ENCODE assay signal across 18 mouse cellular contexts in genomic region chr12:43843907-43844537, GRCm38 (mm10).
DNase-seq lines count a peak whose midpoint lies in the region; ATAC-seq and TF ChIP-seq lines count a peak whose summit lies in the region.
"Had no signal": no experiment of that assay in that cellular context is flagged by ENCODE, and none has a peak within 500 bp of the region (broad histone marks: within the 10 kb centered on the region; RNA-seq: fewer than 3 reads in every experiment).

No protein-coding gene starts in this region.

- TF ChIP-seq EP300 in stomach, postnatal 0 days (optimal IDR thresholded peaks at IDR 0.05), result no peak

- TF ChIP-seq CTCF in lung, embryonic 14.5 days (IDR thresholded peaks at IDR 0.05; ENCODE audit: low read depth), result no peak
- TF ChIP-seq CTCF in stomach, postnatal 0 days (IDR thresholded peaks at IDR 0.05; ENCODE audit: low read depth), result no peak
- no peak for TF ChIP-seq CTCF in gastrocnemius, adult 2 months (IDR thresholded peaks at IDR 0.05)

- no peaks in the 10 kb centered on the region for H3K4me1 ChIP-seq in lung, embryonic 14.5 days (ENCODE audit: insufficient read depth)
- peaks cover 2% of the 10 kb centered on the region; the same call in 1 of the 2 replicates for H3K4me1 ChIP-seq in forebrain, embryonic 12.5 days
- no peaks in the 10 kb centered on the region; the same call in 1 of the 2 replicates for H3K4me1 ChIP-seq in hindbrain, embryonic 15.5 days (replicated peaks)
- H3K4me1 ChIP-seq in neural tube, embryonic 14.5 days (ENCODE audit: control insufficient read depth, insufficient read depth, low read length), result no peaks in the 10 kb centered on the region
- H3K4me1 ChIP-seq in stomach, postnatal 0 days (replicated peaks; ENCODE audit: control insufficient read depth, insufficient read depth), result no peaks in the 10 kb centered on the region
- H3K4me1 ChIP-seq: embryonic facial prominence, embryonic 15.5 days; liver, embryonic 13.5 days had no signal

- H3K27ac ChIP-seq in lung, embryonic 14.5 days (ENCODE audit: low read depth), result no peak overlapping the region
- no peak overlapping the region for H3K27ac ChIP-seq in forebrain, embryonic 12.5 days
- no peak overlapping the region for H3K27ac ChIP-seq in hindbrain, embryonic 15.5 days (replicated peaks)
- H3K27ac ChIP-seq in neural tube, embryonic 14.5 days (ENCODE audit: low read depth, low read length), result no peak overlapping the region
- no peak overlapping the region for H3K27ac ChIP-seq in stomach, postnatal 0 days (replicated peaks)
- H3K27ac ChIP-seq in gastrocnemius, adult 2 months, result no peak overlapping the region
- H3K27ac ChIP-seq: embryonic facial prominence, embryonic 15.5 days; heart, adult 2 months; liver, embryonic 13.5 days had no signal

- 30% methylated on average over 5 of the region's 5 CpGs for WGBS in lung, embryonic 14.5 days
- 24% methylated on average over 5 of the region's 5 CpGs for WGBS in forebrain, embryonic 12.5 days
- WGBS in hindbrain, embryonic 15.5 days, result 14% methylated on average over 5 of the region's 5 CpGs
- 24% methylated on average over 5 of the region's 5 CpGs for WGBS in neural tube, embryonic 14.5 days
- 46% methylated on average over 5 of the region's 5 CpGs for WGBS in stomach, postnatal 0 days

- no peaks in the 10 kb centered on the region for H3K36me3 ChIP-seq in lung, embryonic 14.5 days (ENCODE audit: insufficient read depth)
- H3K36me3 ChIP-seq in forebrain, embryonic 12.5 days (replicated peaks), result no peaks in the 10 kb centered on the region
- no peaks in the 10 kb centered on the region for H3K36me3 ChIP-seq in hindbrain, embryonic 15.5 days
- H3K36me3 ChIP-seq in neural tube, embryonic 14.5 days (ENCODE audit: control insufficient read depth, insufficient read depth, low read length), result no peaks in the 10 kb centered on the region
- no peaks in the 10 kb centered on the region for H3K36me3 ChIP-seq in stomach, postnatal 0 days (ENCODE audit: control insufficient read depth, insufficient read depth, low read length)
- H3K36me3 ChIP-seq: embryonic facial prominence, embryonic 15.5 days; liver, embryonic 13.5 days had no signal

- DNase-seq in lung, embryonic 14.5 days, result peak; percentile 22
- DNase-seq in lung, adult 18-20 months, result no peak
- no peak for DNase-seq in stomach, postnatal 0 days (ENCODE audit: low spot score)
- DNase-seq in gastrocnemius, adult 2 months, result no peak
- DNase-seq in spleen, adult 18-20 months, result no peak
- DNase-seq: B cell, adult 2 months; cerebellum, adult 2 months; heart, adult 2 months; heart, postnatal 10 days; liver, embryonic 13.5 days; lung, postnatal 4 days; thymus, postnatal 25 days had no signal

- H3K9ac ChIP-seq in lung, embryonic 14.5 days, result no peak overlapping the region
- no peak overlapping the region for H3K9ac ChIP-seq in forebrain, embryonic 12.5 days
- H3K9ac ChIP-seq in hindbrain, embryonic 15.5 days, result no peak overlapping the region
- no peak overlapping the region for H3K9ac ChIP-seq in neural tube, embryonic 14.5 days (replicated peaks; ENCODE audit: low read depth, low read length)
- H3K9ac ChIP-seq in stomach, postnatal 0 days (ENCODE audit: low read length), result no peak overlapping the region
- H3K9ac ChIP-seq: embryonic facial prominence, embryonic 15.5 days; liver, embryonic 13.5 days had no signal

- ATAC-seq in lung, embryonic 14.5 days (ENCODE audit: insufficient read depth), result no peak
- ATAC-seq in forebrain, embryonic 12.5 days (ENCODE audit: low FRiP score), result peak; percentile 60; the same call in 1 of the 2 replicates
- peak; percentile 56; the same call in 1 of the 2 replicates for ATAC-seq in hindbrain, embryonic 15.5 days (ENCODE audit: low FRiP score, low read depth)
- peak; percentile 49; the same call in 1 of the 2 replicates for ATAC-seq in neural tube, embryonic 14.5 days (ENCODE audit: low read depth)
- ATAC-seq in stomach, postnatal 0 days (ENCODE audit: low FRiP score, low TSS enrichment), result no peak
- ATAC-seq: activated CD4-positive, CD25-positive, alpha-beta regulatory T cell, adult 4 months; intestine, postnatal 0 days had no signal

- H3K27me3 ChIP-seq in lung, embryonic 14.5 days (ENCODE audit: insufficient read depth, low read length), result no peaks in the 10 kb centered on the region
- no peaks in the 10 kb centered on the region for H3K27me3 ChIP-seq in forebrain, embryonic 12.5 days
- H3K27me3 ChIP-seq in hindbrain, embryonic 15.5 days, result no peaks in the 10 kb centered on the region
- H3K27me3 ChIP-seq in neural tube, embryonic 14.5 days (ENCODE audit: control insufficient read depth, insufficient read depth, low read length), result no peaks in the 10 kb centered on the region
- no peaks in the 10 kb centered on the region for H3K27me3 ChIP-seq in stomach, postnatal 0 days (ENCODE audit: control insufficient read depth, insufficient read depth, low read length)
- H3K27me3 ChIP-seq: embryonic facial prominence, embryonic 15.5 days; liver, embryonic 13.5 days had no signal

- no peak overlapping the region for H3K4me3 ChIP-seq in lung, embryonic 14.5 days (ENCODE audit: low read depth, low read length)
- no peak overlapping the region for H3K4me3 ChIP-seq in forebrain, embryonic 12.5 days (replicated peaks)
- H3K4me3 ChIP-seq in hindbrain, embryonic 15.5 days, result no peak overlapping the region
- H3K4me3 ChIP-seq in neural tube, embryonic 14.5 days (ENCODE audit: low read depth, low read length), result no peak overlapping the region
- no peak overlapping the region for H3K4me3 ChIP-seq in stomach, postnatal 0 days (ENCODE audit: low read depth, low read length)
- no peak overlapping the region for H3K4me3 ChIP-seq in gastrocnemius, adult 2 months
- H3K4me3 ChIP-seq: embryonic facial prominence, embryonic 15.5 days; heart, adult 2 months; liver, embryonic 13.5 days had no signal

- H3K9me3 ChIP-seq in lung, embryonic 14.5 days (ENCODE audit: low read depth, low read length), result no peaks in the 10 kb centered on the region
- no peaks in the 10 kb centered on the region for H3K9me3 ChIP-seq in forebrain, embryonic 12.5 days
- no peaks in the 10 kb centered on the region for H3K9me3 ChIP-seq in hindbrain, embryonic 15.5 days
- no peaks in the 10 kb centered on the region for H3K9me3 ChIP-seq in neural tube, embryonic 14.5 days (ENCODE audit: control insufficient read depth, low read length)
- H3K9me3 ChIP-seq in stomach, postnatal 0 days (ENCODE audit: control insufficient read depth, low read length), result no peaks in the 10 kb centered on the region
- H3K9me3 ChIP-seq: embryonic facial prominence, embryonic 15.5 days; liver, embryonic 13.5 days had no signal

- no peak overlapping the region for H3K4me2 ChIP-seq in lung, embryonic 14.5 days
- H3K4me2 ChIP-seq in forebrain, embryonic 12.5 days, result no peak overlapping the region
- H3K4me2 ChIP-seq in hindbrain, embryonic 15.5 days, result no peak overlapping the region
- no peak overlapping the region for H3K4me2 ChIP-seq in neural tube, embryonic 14.5 days (ENCODE audit: low read depth, low read length)
- H3K4me2 ChIP-seq in stomach, postnatal 0 days (replicated peaks; ENCODE audit: low read depth), result no peak overlapping the region
- H3K4me2 ChIP-seq: embryonic facial prominence, embryonic 15.5 days; liver, embryonic 13.5 days had no signal

- intact Hi-C loops in gastrocnemius, adult 2 months (cut with DNase I), result no loop called here

Comparison
In these comparisons a context has a peak if more than half of its experiments do, and no peak if none do; other contexts are left out.
1. ATAC-seq: peak in forebrain, embryonic 12.5 days (single experiment), hindbrain, embryonic 15.5 days (single experiment) and neural tube, embryonic 14.5 days (single experiment); none in lung, embryonic 14.5 days (single experiment) and stomach, postnatal 0 days (single experiment).